Mouse (Mus musculus): ENCODE measurements around the gene Nanos3. TPM values are rescaled to one million over a fixed set of nuclear protein-coding genes. Genes with fewer than 3 reads are reported as not detected.

The Nanos3 gene
- polyA plus RNA-seq, 1 experiment: 0.54 TPM

GRCm38 (mm10) chr8:84188671-84189070, 3.7 kb upstream of the Nanos3 start:
- TF ChIP-seq POLR2A (IDR thresholded peaks at IDR 0.05; ENCODE audit: borderline replicate concordance, extremely low read depth, low read depth, low read length): peak; percentile 26; the same call in 1 of the 2 replicates
- no peak for TF ChIP-seq CTCF (IDR thresholded peaks at IDR 0.05; ENCODE audit: insufficient read depth, low read length)
- 69% methylated on average over 10 of the region's 10 CpGs for WGBS
- no peak for DNase-seq
- no peak overlapping the region for H3K4me3 ChIP-seq (replicated peaks; ENCODE audit: extremely low read depth, low read depth, low read length)
- peaks cover 14% of the 10 kb centered on the region for H3K4me1 ChIP-seq (ENCODE audit: control insufficient read depth, insufficient read depth, low read length)

- peak; percentile 72 for DNase-seq
- TF ChIP-seq CTCF (IDR thresholded peaks at IDR 0.05; ENCODE audit: insufficient read depth, low read length) (peak; percentile 80), POLR2A (IDR thresholded peaks at IDR 0.05; ENCODE audit: borderline replicate concordance, extremely low read depth, low read depth, low read length) (no peak)
- WGBS: 5% methylated on average over 21 of the region's 21 CpGs
- H3K4me3 ChIP-seq (replicated peaks; ENCODE audit: extremely low read depth, low read depth, low read length): peak overlapping the region; percentile 53
- H3K4me1 ChIP-seq (ENCODE audit: control insufficient read depth, insufficient read depth, low read length): peaks cover 18% of the 10 kb centered on the region
These were observed 2.2 kb upstream of the Nanos3 start for GRCm38 (mm10) chr8:84187065-84187755.

GRCm38 (mm10) chr8:84186547-84186946, 1.5 kb upstream of the Nanos3 start:
- Histone ChIP-seq H3K4me3 (replicated peaks; ENCODE audit: extremely low read depth, low read depth, low read length) (peak overlapping the region; percentile 53), H3K4me1 (ENCODE audit: control insufficient read depth, insufficient read depth, low read length) (peaks cover 14% of the 10 kb centered on the region)
- peak; percentile 77 for DNase-seq
- under 1% methylated on average over 12 of the region's 12 CpGs for WGBS
- TF ChIP-seq POLR2A (IDR thresholded peaks at IDR 0.05; ENCODE audit: borderline replicate concordance, extremely low read depth, low read depth, low read length) (peak; percentile 10; the same call in 1 of the 2 replicates), CTCF (IDR thresholded peaks at IDR 0.05; ENCODE audit: insufficient read depth, low read length) (peak; percentile 94)

- peak overlapping the region; percentile 81 for H3K4me3 ChIP-seq (replicated peaks; ENCODE audit: extremely low read depth, low read depth, low read length)
- 21% methylated on average over 21 of the region's 21 CpGs for WGBS
- TF ChIP-seq POLR2A (IDR thresholded peaks at IDR 0.05; ENCODE audit: borderline replicate concordance, extremely low read depth, low read depth, low read length) (no peak), CTCF (IDR thresholded peaks at IDR 0.05; ENCODE audit: insufficient read depth, low read length) (no peak)
- H3K4me1 ChIP-seq (ENCODE audit: control insufficient read depth, insufficient read depth, low read length): peaks cover 17% of the 10 kb centered on the region
- no peak for DNase-seq
These were observed 653 bp downstream of the Nanos3 start for GRCm38 (mm10) chr8:84184085-84185043.

- DNase-seq: peak; percentile 28
- WGBS: 1% methylated on average over 83 of the region's 87 CpGs
- Histone ChIP-seq H3K4me3 (replicated peaks; ENCODE audit: extremely low read depth, low read depth, low read length) (peak overlapping the region; percentile 81), H3K4me1 (ENCODE audit: control insufficient read depth, insufficient read depth, low read length) (peaks cover 17% of the 10 kb centered on the region)
- no peak for TF ChIP-seq POLR2A (IDR thresholded peaks at IDR 0.05; ENCODE audit: borderline replicate concordance, extremely low read depth, low read depth, low read length)
- no peak for TF ChIP-seq CTCF (IDR thresholded peaks at IDR 0.05; ENCODE audit: insufficient read depth, low read length)
These were observed 1.5 kb downstream of the Nanos3 start for GRCm38 (mm10) chr8:84183261-84184084.

GRCm38 (mm10) chr8:84182833-84183232, 2.2 kb downstream of the Nanos3 start:
- 51% methylated on average over 4 of the region's 4 CpGs for WGBS
- H3K4me3 ChIP-seq (replicated peaks; ENCODE audit: extremely low read depth, low read depth, low read length): no peak overlapping the region

GRCm38 (mm10) chr8:84180530-84181190, 4.4 kb downstream of the Nanos3 start:
- DNase-seq: no peak
- TF ChIP-seq POLR2A (IDR thresholded peaks at IDR 0.05; ENCODE audit: borderline replicate concordance, extremely low read depth, low read depth, low read length): no peak
- TF ChIP-seq CTCF (IDR thresholded peaks at IDR 0.05; ENCODE audit: insufficient read depth, low read length): no peak
- 8% methylated on average over 16 of the region's 16 CpGs for WGBS
- Histone ChIP-seq H3K4me3 (replicated peaks; ENCODE audit: extremely low read depth, low read depth, low read length) (no peak overlapping the region), H3K4me1 (ENCODE audit: control insufficient read depth, insufficient read depth, low read length) (peaks cover 11% of the 10 kb centered on the region)

More at GRCm38 (mm10) chr8:84182833-84183232, 2.2 kb downstream of the Nanos3 start:
- no peak for TF ChIP-seq POLR2A (IDR thresholded peaks at IDR 0.05; ENCODE audit: borderline replicate concordance, extremely low read depth, low read depth, low read length)
- no peak for TF ChIP-seq CTCF (IDR thresholded peaks at IDR 0.05; ENCODE audit: insufficient read depth, low read length)
- peaks cover 17% of the 10 kb centered on the region for H3K4me1 ChIP-seq (ENCODE audit: control insufficient read depth, insufficient read depth, low read length)
- no peak for DNase-seq

- WGBS: 58% methylated on average over 4 of the region's 4 CpGs
- no peak for DNase-seq
- H3K4me3 ChIP-seq (replicated peaks; ENCODE audit: extremely low read depth, low read depth, low read length): no peak overlapping the region
These were observed 5.1 kb downstream of the Nanos3 start for GRCm38 (mm10) chr8:84179946-84180345.

More at GRCm38 (mm10) chr8:84179946-84180345, 5.1 kb downstream of the Nanos3 start:
- H3K4me1 ChIP-seq (ENCODE audit: control insufficient read depth, insufficient read depth, low read length): peaks cover 11% of the 10 kb centered on the region
- TF ChIP-seq CTCF (IDR thresholded peaks at IDR 0.05; ENCODE audit: insufficient read depth, low read length): no peak
- no peak for TF ChIP-seq POLR2A (IDR thresholded peaks at IDR 0.05; ENCODE audit: borderline replicate concordance, extremely low read depth, low read depth, low read length)

Data from lung, adult 2 months (tissue).